10 mouse cellular contexts compared by ENCODE assay signal in the genomic region with DNA sequence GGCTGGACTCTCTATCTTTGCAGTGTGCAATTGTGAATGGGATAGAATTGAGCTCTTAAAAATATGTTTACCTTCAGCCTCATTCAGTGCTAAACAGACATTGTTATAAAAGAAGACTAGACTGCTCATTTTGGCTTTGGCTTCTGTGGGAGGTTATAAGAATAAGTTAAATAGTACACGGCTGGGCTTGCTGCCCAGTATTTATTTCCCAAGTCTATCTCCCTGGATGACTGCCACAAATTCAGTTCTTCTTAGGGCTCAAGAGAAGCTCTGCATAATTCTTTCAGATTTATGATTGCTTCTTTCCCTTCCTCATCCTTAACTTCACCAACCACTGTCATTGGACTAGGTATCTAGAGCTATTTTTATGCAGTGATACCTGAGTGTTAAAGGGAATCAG.
DNase-seq lines count a peak whose midpoint lies in the region; ATAC-seq lines count a peak whose summit lies in the region.
"Had no signal": no experiment of that assay in that cellular context is flagged by ENCODE, and none has a peak within 500 bp of the region (broad histone marks: within the 10 kb centered on the region; RNA-seq: fewer than 3 reads in every experiment).

No protein-coding gene starts in this region.

- H3K4me3 ChIP-seq in kidney, embryonic 15.5 days (replicated peaks), result no peak overlapping the region

- no peaks in the 10 kb centered on the region for H3K36me3 ChIP-seq in kidney, embryonic 15.5 days

- H3K27me3 ChIP-seq in kidney, embryonic 15.5 days, result no peaks in the 10 kb centered on the region

- no peaks in the 10 kb centered on the region for H3K9me3 ChIP-seq in kidney, embryonic 15.5 days (replicated peaks)

- no peak overlapping the region for H3K9ac ChIP-seq in kidney, embryonic 15.5 days

- ATAC-seq in kidney, embryonic 15.5 days (replicated peaks; ENCODE audit: low FRiP score), result no peak
- ATAC-seq: hindbrain, embryonic 16.5 days had no signal

- no peaks in the 10 kb centered on the region for H3K4me1 ChIP-seq in kidney, embryonic 15.5 days

- H3K27ac ChIP-seq in kidney, embryonic 15.5 days, result no peak overlapping the region

- DNase-seq in adrenal gland, adult 2 months, result peak; percentile 14
- DNase-seq in adrenal gland, postnatal 25 days, result no peak
- DNase-seq in kidney, adult 18-20 months, result peak; percentile 21
- peak; percentile 5 for DNase-seq in testis, postnatal 14 days (ENCODE audit: low spot score)
- DNase-seq in testis, postnatal 10 days (ENCODE audit: low spot score), result no peak
- DNase-seq in embryo, embryonic 10 days (ENCODE audit: low spot score), result no peak
- DNase-seq in urinary bladder, postnatal 4 days (ENCODE audit: low spot score in 2 of 2), result no peak
- DNase-seq: cerebellum, adult 9-11 months had no signal

- H3K4me2 ChIP-seq in kidney, embryonic 15.5 days, result no peak overlapping the region

- WGBS in kidney, embryonic 15.5 days, result 45% methylated on average over 1 of the region's 1 CpGs

Comparison
In these comparisons a context has a peak if more than half of its experiments do, and no peak if none do; other contexts are left out.
1. DNase-seq: peak in adrenal gland, adult 2 months (single experiment), kidney, adult 18-20 months (single experiment) and testis, postnatal 14 days (single experiment); none in adrenal gland, postnatal 25 days (single experiment), testis, postnatal 10 days (single experiment), embryo, embryonic 10 days (single experiment) and urinary bladder, postnatal 4 days (0 of 2).